Mouse (Mus musculus): Measurements from ENCODE around the gene Tma7. TPM values are rescaled to one million over a fixed set of nuclear protein-coding genes. Genes with fewer than 3 reads are reported as not detected.
A peak's percentile ranks its signal among the peaks of the same experiment; 100 is the strongest.

Tma7 gene
- polyA plus RNA-seq, 1 experiment from 2014 or later: 683 TPM

- Histone ChIP-seq H3K9ac (ENCODE audit: low read depth, low read length) (no peak overlapping the region), H3K4me1 (replicated peaks; ENCODE audit: control insufficient read depth, insufficient read depth, low read length) (peaks cover 7% of the 10 kb centered on the region; the same call in 1 of the 2 replicates), H3K9me3 (ENCODE audit: control insufficient read depth) (no peaks in the 10 kb centered on the region), H3K4me2 (replicated peaks; ENCODE audit: low read depth) (no peak overlapping the region), H3K4me3 (ENCODE audit: low read depth, low read length) (no peak overlapping the region), H3K36me3 (ENCODE audit: control insufficient read depth, insufficient read depth) (peaks cover 29% of the 10 kb centered on the region), H3K27ac (ENCODE audit: low read depth, low read length) (no peak overlapping the region), H3K27me3 (replicated peaks; ENCODE audit: control insufficient read depth, insufficient read depth, low read length) (no peaks in the 10 kb centered on the region)
- no peak for TF ChIP-seq CTCF (IDR thresholded peaks at IDR 0.05; ENCODE audit: low read depth)
- ATAC-seq: no peak; the same call in 1 of the 2 replicates
- WGBS: 92% methylated on average over 7 of the region's 7 CpGs
These were observed 51.4 kb downstream of the Tma7 start for GRCm38 (mm10) chr9:109031001-109031400.

DNA sequence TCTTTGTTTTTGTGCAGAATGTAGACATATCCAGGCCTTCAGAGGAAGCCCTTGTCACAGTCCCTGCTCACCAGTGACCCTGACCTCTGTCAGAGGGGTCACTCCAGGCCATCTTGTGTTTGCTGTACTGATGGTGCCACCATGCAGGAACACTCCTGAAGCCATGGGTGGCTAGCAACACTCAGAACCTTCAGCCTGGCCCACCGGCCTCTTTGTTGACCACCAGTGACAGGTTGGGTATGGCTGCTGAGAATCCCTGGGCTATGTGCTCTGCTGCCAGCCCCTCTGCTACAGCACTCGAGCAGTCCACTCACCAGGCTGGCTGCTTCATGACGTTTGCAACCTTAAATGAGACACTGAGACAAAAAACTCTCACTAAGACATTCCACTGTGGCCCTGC, 52.1 kb downstream of the Tma7 start:
- 71% methylated on average over 3 of the region's 3 CpGs for WGBS
- H3K9me3 ChIP-seq (ENCODE audit: control insufficient read depth): no peaks in the 10 kb centered on the region
- ATAC-seq: no peak

GRCm38 (mm10) chr9:109028919-109029318, 53.5 kb downstream of the Tma7 start:
- no peak for TF ChIP-seq CTCF (IDR thresholded peaks at IDR 0.05; ENCODE audit: low read depth)
- Histone ChIP-seq H3K4me3 (ENCODE audit: low read depth, low read length) (no peak overlapping the region), H3K9ac (ENCODE audit: low read depth, low read length) (no peak overlapping the region), H3K4me2 (replicated peaks; ENCODE audit: low read depth) (no peak overlapping the region), H3K9me3 (ENCODE audit: control insufficient read depth) (no peaks in the 10 kb centered on the region), H3K27ac (ENCODE audit: low read depth, low read length) (peak overlapping the region; percentile 46; the same call in 1 of the 2 replicates), H3K27me3 (replicated peaks; ENCODE audit: control insufficient read depth, insufficient read depth, low read length) (no peaks in the 10 kb centered on the region), H3K4me1 (replicated peaks; ENCODE audit: control insufficient read depth, insufficient read depth, low read length) (peaks cover 7% of the 10 kb centered on the region; the same call in 1 of the 2 replicates), H3K36me3 (ENCODE audit: control insufficient read depth, insufficient read depth) (peaks cover 40% of the 10 kb centered on the region)
- ATAC-seq: peak; percentile 28
- 44% methylated on average over 5 of the region's 5 CpGs for WGBS

More for the DNA sequence above, 52.1 kb downstream of the Tma7 start:
- Histone ChIP-seq H3K27ac (ENCODE audit: low read depth, low read length) (no peak overlapping the region), H3K4me3 (ENCODE audit: low read depth, low read length) (no peak overlapping the region), H3K9ac (ENCODE audit: low read depth, low read length) (no peak overlapping the region), H3K36me3 (ENCODE audit: control insufficient read depth, insufficient read depth) (peaks cover 34% of the 10 kb centered on the region), H3K4me1 (replicated peaks; ENCODE audit: control insufficient read depth, insufficient read depth, low read length) (peaks cover 7% of the 10 kb centered on the region; the same call in 1 of the 2 replicates), H3K4me2 (replicated peaks; ENCODE audit: low read depth) (no peak overlapping the region), H3K27me3 (replicated peaks; ENCODE audit: control insufficient read depth, insufficient read depth, low read length) (no peaks in the 10 kb centered on the region)
- TF ChIP-seq CTCF (IDR thresholded peaks at IDR 0.05; ENCODE audit: low read depth): no peak

- H3K9ac ChIP-seq (ENCODE audit: low read depth, low read length): no peak overlapping the region
- H3K36me3 ChIP-seq (ENCODE audit: control insufficient read depth, insufficient read depth): peaks cover 40% of the 10 kb centered on the region
- H3K27me3 ChIP-seq (replicated peaks; ENCODE audit: control insufficient read depth, insufficient read depth, low read length): no peaks in the 10 kb centered on the region
- peak overlapping the region; percentile 46; the same call in 1 of the 2 replicates for H3K27ac ChIP-seq (ENCODE audit: low read depth, low read length)
- no peak for TF ChIP-seq CTCF (IDR thresholded peaks at IDR 0.05; ENCODE audit: low read depth)
- no peaks in the 10 kb centered on the region for H3K9me3 ChIP-seq (ENCODE audit: control insufficient read depth)
- 76% methylated on average over 3 of the region's 3 CpGs for WGBS
- H3K4me1 ChIP-seq (replicated peaks; ENCODE audit: control insufficient read depth, insufficient read depth, low read length): peaks cover 7% of the 10 kb centered on the region; the same call in 1 of the 2 replicates
- ATAC-seq: no peak
- H3K4me3 ChIP-seq (ENCODE audit: low read depth, low read length): no peak overlapping the region
- H3K4me2 ChIP-seq (replicated peaks; ENCODE audit: low read depth): no peak overlapping the region
These were observed 54.0 kb downstream of the Tma7 start for GRCm38 (mm10) chr9:109028421-109028820.

DNA sequence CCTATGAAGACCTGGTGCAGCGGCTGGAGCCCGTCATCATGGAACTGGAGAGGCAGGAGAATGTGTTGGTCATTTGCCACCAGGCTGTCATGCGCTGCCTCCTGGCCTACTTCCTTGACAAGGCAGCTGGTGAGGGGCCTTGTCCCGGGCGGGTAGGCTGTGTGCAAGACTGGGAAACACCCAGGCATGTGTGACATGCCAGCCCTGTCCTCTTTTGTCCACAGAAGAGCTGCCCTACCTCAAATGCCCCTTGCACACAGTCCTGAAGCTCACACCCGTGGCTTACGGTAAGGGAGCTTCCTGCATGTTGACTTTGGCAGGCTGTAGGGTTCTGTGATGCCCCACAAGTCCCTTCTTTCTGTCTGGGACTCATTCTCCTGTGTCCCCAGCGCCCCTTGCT, 54.9 kb downstream of the Tma7 start:
- Histone ChIP-seq H3K4me3 (ENCODE audit: low read depth, low read length) (no peak overlapping the region), H3K9ac (ENCODE audit: low read depth, low read length) (no peak overlapping the region), H3K9me3 (ENCODE audit: control insufficient read depth) (no peaks in the 10 kb centered on the region), H3K4me1 (replicated peaks; ENCODE audit: control insufficient read depth, insufficient read depth, low read length) (peaks cover 7% of the 10 kb centered on the region; the same call in 1 of the 2 replicates), H3K36me3 (ENCODE audit: control insufficient read depth, insufficient read depth) (peaks cover 40% of the 10 kb centered on the region), H3K27ac (ENCODE audit: low read depth, low read length) (no peak overlapping the region), H3K27me3 (replicated peaks; ENCODE audit: control insufficient read depth, insufficient read depth, low read length) (no peaks in the 10 kb centered on the region), H3K4me2 (replicated peaks; ENCODE audit: low read depth) (no peak overlapping the region)
- ATAC-seq: peak; percentile 16; the same call in 1 of the 2 replicates
- TF ChIP-seq CTCF (IDR thresholded peaks at IDR 0.05; ENCODE audit: low read depth): no peak
- 66% methylated on average over 8 of the region's 8 CpGs for WGBS

Other genes with a start within 250 kb of the Tma7 start
- gene Slc26a6, start 229.3 kb downstream of the Tma7 start, polyA plus RNA-seq (2015; fragmentation: Nextera tagmentation; extraction: Ambion mirVana): 70.8 and 99.5 TPM in 2 replicates
- 0.21 TPM in 1 of 2 replicates, not detected in the other for gene Tmem89, start 168.0 kb downstream of the Tma7 start, polyA plus RNA-seq (2015; fragmentation: Nextera tagmentation; extraction: Ambion mirVana)
- gene Uqcrc1, start 146.0 kb downstream of the Tma7 start, polyA plus RNA-seq (2015; fragmentation: Nextera tagmentation; extraction: Ambion mirVana): 557 and 585 TPM in 2 replicates
- gene Col7a1, start 129.0 kb downstream of the Tma7 start, polyA plus RNA-seq (2015; fragmentation: Nextera tagmentation; extraction: Ambion mirVana): 1.9 and 3.1 TPM in 2 replicates
- gene Ucn2, start 96.6 kb downstream of the Tma7 start, polyA plus RNA-seq (2015; fragmentation: Nextera tagmentation; extraction: Ambion mirVana): not detected in 2 replicates
- 43.1 and 48.3 TPM in 2 replicates for gene Pfkfb4, start 90.8 kb downstream of the Tma7 start, polyA plus RNA-seq (2015; fragmentation: Nextera tagmentation; extraction: Ambion mirVana)
- gene Shisa5, start 44.0 kb downstream of the Tma7 start, polyA plus RNA-seq (2015; fragmentation: Nextera tagmentation; extraction: Ambion mirVana): 303 and 311 TPM in 2 replicates
- 16.1 and 17.1 TPM in 2 replicates for gene Trex1, start 22.9 kb downstream of the Tma7 start, polyA plus RNA-seq (2015; fragmentation: Nextera tagmentation; extraction: Ambion mirVana)
- gene Atrip, start 8.5 kb downstream of the Tma7 start, polyA plus RNA-seq (2015; fragmentation: Nextera tagmentation; extraction: Ambion mirVana): 7.5 and 8.9 TPM in 2 replicates
- gene Ccdc51, start 94 bp downstream of the Tma7 start, polyA plus RNA-seq (2015; fragmentation: Nextera tagmentation; extraction: Ambion mirVana): 12.1 and 12.7 TPM in 2 replicates
- gene Plxnb1, start 12.8 kb upstream of the Tma7 start, polyA plus RNA-seq (2015; fragmentation: Nextera tagmentation; extraction: Ambion mirVana): 1.3 and 1.6 TPM in 2 replicates
- not detected in 2 replicates for gene Fbxw21, start 79.5 kb upstream of the Tma7 start, polyA plus RNA-seq (2015; fragmentation: Nextera tagmentation; extraction: Ambion mirVana)
- gene Fbxw13, start 113.4 kb upstream of the Tma7 start, polyA plus RNA-seq (2015; fragmentation: Nextera tagmentation; extraction: Ambion mirVana): not detected in 2 replicates
- gene Fbxw20, start 152.2 kb upstream of the Tma7 start, polyA plus RNA-seq (2015; fragmentation: Nextera tagmentation; extraction: Ambion mirVana): not detected in 2 replicates
- gene Fbxw14, start 205.1 kb upstream of the Tma7 start, polyA plus RNA-seq (2015; fragmentation: Nextera tagmentation; extraction: Ambion mirVana): not detected in 2 replicates